9 mouse cellular contexts compared by ENCODE assay signal in genomic region chr4:132932752-132933404, GRCm38 (mm10).
"Had no signal": no experiment of that assay in that cellular context is flagged by ENCODE, and none has a peak within 500 bp of the region (broad histone marks: within the 10 kb centered on the region; RNA-seq: fewer than 3 reads in every experiment).

No protein-coding gene starts in this region.

- DNase-seq: kidney, adult 8-10 months; kidney, postnatal 25 days; liver; liver, embryonic 13.5 days; liver, postnatal 0 days; lung, postnatal 14 days; thymus, postnatal 36 days had no signal

- ATAC-seq: intestine, postnatal 0 days; liver, postnatal 0 days; midbrain, embryonic 16.5 days had no signal
